Mouse (Mus musculus): Measurements from ENCODE around the gene Nr2c2ap.

Nr2c2ap gene

DNA sequence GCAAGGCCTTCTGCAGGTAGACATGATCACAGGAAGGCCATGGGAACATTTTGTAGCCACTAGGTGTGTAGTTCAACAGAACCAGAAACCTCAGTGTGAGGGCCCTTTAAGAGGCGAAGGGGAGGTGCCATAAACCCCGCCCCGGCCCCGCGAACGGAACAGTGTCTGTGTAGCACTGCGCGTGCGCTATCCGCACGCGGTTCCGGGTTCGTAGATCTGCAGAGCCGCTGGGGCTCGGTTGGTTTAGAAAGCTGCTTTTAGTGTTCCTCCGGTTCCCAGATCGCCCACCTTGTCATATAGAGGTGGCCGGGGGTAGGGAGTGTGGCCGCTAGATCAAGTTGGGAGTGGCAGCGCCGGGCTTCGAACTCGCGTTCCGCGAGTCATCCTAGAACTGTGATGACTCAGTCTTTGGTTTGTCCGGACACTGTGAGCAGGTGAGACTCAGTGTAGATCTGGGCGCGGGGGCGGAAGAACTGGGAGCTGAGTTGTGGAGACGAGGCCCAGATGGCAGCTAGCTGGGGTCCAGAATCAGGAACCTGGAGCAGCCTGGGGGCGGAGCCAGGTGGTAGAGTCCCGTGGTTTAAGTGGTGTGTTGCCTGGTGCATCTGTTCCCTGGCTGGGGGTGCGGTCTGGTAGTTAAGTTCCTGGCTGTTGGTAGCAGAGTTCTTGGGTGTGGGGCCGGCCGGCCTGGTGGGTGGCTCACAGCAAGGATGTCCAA, at the start of gene Nr2c2ap:
TSS of gene Nr2c2ap (plus strand) at position 168 of the 718 bp plus-strand sequence.
- peak; percentile 85 for DNase-seq (ENCODE audit: low read depth, low spot score)

DNA sequence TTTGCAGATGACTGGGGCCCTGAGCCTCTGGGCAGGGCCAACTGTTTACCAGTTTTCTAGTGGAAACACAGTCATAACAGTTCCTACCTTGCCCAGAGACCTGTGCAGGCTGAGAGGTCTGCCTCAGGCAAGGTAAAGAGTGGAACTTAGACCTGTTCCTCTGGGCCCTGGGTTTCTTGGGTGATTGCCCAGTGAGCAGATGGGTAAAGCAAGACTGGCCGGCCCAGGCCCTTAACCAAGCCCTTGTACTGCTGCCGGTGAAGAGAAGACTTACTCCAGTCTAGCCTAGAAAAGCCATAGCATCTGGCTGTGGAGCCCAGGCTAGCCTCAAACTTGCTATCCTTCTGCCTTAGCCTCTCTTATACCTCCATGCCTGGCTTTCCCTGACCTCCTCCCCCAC, 49.2 kb upstream of the Nr2c2ap start:
- DNase-seq (ENCODE audit: low read depth, low spot score): no peak

DNA sequence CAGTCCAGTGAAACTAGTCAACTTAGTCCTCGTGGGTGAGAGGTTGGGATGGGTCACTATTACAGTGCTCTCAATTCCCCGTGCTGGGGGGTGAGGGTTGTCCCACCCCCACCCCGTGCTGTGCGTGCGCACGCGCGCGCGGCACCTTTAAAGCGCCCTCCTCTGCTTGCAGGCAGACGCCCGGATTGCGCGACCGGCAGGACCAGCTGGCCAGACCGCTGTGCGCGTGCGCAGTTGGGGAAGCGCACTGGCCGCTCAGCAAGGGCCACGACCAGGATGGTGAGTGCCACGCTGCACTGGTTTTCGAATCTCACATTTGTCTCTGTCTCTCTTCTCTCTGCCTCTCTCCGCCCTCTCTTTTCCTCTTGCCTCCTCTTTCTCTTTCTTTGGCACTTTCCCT, 47.8 kb upstream of the Nr2c2ap start, which contains the start of gene Hapln4:
TSS of gene Hapln4 (plus strand) at position 173 of the 400 bp plus-strand sequence.
- DNase-seq (ENCODE audit: low read depth, low spot score): no peak

DNA sequence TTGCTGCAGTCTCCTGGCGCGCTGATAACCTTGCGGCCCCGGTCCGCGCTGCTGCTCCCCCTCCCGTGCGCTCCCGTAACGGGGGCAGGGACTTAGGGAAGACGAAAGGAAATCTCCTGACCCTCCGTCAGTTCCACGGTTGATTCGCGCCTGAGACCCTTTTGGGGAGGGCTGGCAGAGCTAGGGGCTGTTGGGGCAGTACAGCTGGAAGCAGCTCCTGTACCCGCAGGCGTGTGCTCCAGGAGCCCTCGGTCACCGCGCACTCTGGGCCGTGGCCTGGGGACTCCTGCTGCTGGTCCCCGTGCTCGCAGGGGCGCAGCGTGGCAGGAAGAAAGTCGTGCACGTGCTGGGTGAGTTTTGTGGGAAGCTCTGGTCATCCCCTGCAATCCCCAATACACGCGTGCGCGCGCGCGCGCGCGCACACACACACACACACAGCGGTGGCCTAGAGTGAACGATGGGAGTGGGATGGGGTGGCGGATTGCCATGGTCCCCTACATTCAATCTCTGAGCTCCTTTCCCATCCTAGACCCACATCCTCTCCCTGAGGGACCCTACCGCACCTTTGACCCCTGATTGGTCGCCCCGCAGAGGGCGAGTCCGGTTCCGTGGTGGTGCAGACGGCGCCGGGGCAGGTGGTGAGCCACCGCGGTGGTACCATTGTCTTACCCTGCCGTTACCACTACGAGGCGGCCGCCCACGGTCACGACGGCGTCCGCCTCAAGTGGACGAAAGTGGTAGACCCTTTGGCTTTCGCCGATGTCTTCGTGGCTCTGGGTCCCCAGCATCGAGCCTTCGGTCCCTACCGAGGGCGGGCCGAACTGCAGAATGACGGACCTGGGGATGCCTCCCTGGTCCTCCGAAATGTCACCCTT, 46.7 kb upstream of the Nr2c2ap start:
- no peak for DNase-seq (ENCODE audit: low read depth, low spot score)

DNA sequence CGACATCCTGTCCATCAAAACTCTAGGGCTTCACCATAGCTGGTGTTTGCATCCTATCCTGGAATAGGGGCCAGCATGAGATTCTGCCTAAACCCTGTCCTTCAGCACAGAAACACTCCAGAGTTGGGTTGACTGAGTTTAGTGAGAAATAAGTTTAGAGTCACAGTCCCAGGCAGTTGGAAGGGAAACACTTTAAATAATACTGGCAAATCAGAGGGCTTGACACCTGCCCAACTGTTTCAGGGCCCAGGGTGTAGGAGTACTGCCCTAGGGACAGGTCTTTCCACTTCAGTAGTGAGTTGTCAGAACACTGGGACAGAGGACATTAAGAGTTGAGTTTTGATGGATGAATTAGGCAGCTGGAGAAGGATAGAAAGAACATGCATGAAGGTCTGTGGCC, 45.0 kb upstream of the Nr2c2ap start:
- no peak for DNase-seq (ENCODE audit: low read depth, low spot score)

DNA sequence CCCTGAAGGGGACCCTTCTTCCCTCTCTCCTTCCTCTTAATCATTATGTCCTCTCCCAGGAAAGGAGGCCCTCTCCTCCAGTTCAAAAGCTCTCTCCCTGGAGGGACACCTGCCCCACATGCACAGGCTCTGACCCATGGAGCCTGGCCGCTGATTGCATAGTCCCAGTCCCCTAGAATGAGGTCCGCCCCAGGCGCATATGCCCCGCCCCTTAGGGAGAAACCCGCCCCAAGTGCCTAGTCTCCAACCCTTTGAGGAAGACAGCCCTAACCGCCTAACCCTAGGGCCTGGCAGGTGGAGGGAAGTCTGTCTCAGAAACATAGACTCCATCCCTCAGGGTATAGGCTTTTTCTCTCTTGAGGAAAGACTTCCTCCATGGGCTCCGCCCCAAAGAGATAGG, 43.9 kb upstream of the Nr2c2ap start:
- DNase-seq (ENCODE audit: low read depth, low spot score): no peak

DNA sequence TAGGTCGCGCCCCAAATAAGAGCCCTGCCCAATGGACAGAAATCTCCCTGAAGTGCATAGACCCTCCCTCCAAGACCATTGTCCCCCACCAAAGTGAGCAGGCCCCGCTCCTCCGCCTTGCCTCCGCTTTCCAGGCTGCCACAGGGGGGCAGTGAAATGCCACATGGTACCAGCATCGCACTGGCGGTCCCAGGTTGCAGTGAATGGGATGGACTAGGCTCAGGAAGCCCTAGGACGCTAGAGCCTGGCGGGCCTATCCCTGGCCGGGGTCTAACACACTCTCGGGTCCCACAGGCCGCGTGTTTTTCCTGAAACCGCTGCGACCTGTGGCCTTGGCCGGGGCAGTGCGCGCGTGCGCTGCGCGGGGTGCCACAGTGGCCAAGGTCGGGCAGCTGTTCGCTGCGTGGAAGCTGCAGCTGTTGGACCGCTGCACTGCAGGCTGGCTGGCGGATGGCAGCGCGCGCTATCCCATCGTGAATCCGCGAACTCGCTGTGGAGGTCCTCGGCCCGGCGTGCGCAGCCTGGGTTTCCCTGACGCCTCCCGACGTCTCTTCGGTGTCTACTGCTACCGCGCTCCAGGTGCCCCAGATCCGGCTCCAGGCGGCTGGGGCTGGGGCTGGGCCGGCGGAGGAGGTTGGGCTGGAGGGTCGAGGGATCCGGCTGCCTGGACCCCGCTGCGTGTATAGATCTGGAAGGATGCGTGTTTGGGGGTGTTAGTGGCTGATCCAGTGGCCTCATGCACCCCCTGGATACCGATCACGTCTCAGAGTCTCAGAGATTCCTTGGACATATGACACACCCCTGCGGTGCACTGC, 43.1 kb upstream of the Nr2c2ap start:
- DNase-seq (ENCODE audit: low read depth, low spot score): peak; percentile 38

DNA sequence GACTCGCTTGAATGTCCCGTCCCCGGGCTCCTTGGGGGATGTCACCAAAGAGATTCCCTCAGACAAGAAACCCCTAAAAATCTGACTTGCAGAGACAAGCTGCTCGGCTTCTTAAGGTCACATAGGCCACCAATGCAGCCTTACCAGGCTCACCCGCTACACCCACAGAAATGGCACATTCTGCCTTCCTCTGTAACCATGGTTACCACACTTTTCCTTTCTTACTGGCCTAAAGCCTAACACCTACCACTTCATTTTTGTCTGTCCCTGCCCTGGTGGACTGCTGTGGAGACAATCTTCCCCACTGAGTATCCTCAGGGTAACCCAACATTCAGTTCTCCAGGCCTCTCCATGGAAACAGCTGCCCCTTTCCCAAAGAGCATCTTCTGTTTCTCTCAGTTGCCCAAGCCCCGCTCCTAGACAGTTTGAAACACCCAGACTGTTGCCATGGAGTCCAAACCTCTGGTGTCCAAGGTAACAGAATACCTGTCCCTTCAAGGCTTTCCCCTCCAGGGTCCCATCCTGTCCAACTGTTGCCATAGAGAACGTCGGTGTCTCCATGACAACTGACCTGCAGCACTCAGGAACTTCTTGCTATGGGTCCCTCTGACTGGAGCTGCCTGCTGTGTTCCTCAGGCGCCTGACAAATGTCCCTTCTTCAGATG, 41.7 kb upstream of the Nr2c2ap start:
- DNase-seq (ENCODE audit: low read depth, low spot score): no peak

DNA sequence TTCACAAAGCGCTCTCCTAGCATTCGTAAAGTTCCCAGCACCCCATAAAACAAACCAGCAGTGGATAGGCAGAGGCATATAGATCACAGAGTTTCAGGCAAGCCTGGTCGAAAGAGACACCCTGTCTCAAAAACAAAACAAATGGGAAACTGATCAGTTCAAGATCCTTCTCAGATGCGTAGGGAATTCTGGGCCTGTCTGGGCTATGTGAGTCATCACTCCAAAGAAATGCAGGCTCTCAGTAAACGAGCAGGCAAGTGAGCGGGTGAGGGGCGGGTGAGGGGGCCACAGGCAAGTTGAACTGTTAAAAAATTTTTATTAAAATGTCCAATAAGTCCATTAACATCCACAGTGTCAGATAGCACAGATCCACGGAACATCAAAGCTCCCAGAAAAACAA, 38.3 kb upstream of the Nr2c2ap start:
- DNase-seq (ENCODE audit: low read depth, low spot score): no peak

DNA sequence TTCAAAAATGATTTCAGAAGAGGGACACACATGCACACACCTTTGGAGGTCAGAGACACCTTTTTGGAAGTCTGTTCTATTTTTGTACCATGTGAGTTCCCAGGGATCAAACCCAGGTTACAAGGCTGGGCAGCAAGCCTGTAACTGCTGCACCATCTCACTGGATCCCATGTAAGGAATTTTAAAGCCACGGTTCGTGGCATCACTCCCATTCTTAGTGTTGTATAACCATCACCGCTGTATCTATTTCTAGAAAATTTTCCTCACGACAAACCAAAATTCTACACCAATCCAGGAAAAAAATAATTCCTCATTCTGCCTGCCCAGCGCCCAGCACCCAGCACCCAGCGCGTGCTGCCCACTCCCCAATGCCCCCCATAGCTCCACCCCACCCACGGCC, 31.9 kb upstream of the Nr2c2ap start:
- no peak for DNase-seq (ENCODE audit: low read depth, low spot score)

DNA sequence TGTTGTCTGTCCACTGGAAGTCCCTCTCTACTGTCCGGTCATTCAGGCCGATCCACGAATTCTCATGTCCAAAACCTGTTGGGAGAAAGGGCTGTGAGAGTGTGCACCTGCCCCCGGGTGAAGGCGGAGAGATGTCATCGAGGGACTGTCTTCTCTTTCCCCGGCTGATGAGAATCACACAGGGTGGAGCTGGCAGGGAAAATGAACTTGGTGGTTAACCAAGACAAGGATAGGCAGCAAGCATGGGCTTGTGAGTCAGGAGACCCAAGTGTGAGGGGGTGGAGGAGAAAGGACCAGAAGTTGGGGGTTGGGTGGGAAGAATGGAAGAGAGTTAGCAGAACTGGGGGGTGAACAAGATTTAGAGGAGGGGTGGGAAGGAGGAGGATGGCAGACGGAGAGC, 30.9 kb upstream of the Nr2c2ap start:
- DNase-seq (ENCODE audit: low read depth, low spot score): no peak

DNA sequence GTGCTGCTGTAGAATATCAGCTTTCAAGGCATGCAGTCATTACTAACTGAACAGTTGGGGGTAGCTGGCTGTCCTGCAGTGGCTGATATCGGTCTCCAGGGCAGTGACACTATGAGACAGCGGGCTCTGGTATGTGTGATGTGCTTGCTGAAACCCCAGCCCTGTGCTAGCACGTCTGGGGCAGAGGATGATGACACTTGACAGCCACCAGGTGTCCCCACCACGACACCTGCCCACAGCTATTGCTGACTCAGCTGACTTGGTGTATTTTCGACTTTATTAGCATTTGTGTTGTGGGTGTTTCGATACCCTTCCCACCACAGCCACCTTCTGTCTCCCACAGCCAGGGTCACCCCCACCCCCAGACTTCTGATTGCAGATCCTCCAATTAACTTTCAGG, 26.6 kb upstream of the Nr2c2ap start:
- DNase-seq (ENCODE audit: low read depth, low spot score): no peak

DNA sequence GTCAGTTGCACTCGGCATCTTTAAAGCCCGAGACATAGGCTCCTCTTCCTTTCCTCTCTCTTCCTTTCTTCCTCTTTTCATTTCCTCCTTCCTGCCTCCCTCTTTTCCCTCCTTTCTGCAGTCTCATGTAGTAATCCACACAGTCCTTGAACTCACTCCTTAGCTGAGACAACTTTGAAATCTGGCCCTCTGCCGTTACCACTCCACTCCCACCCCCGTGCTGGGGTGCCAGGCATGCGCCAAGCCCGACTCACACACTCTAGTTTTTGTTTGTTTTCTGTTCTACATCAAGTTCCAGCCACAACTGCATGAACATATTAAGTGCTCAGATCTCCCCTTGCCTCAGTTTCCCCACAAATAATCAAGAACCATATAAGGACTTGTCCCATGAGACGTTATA, 26.2 kb upstream of the Nr2c2ap start:
- no peak for DNase-seq (ENCODE audit: low read depth, low spot score)

DNA sequence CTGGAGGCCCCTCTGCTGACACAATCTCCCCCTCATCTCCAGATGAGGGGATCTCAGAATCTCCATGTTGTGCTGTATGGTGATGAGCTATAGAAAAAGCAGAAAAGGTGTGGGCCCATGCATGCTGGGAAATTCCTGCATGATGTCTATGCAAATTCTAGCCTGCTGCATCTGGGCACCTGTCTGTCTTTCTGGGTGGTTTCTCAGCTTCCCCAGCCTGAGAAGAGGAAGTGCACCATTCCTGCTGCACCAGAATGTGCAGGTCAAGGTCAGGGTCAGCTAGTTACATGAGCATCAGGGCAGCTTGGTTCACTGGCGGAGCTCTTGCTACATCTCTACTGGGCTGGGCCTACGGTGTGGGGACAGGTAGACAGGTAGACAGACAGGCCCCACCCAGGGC, 20.7 kb upstream of the Nr2c2ap start:
- no peak for DNase-seq (ENCODE audit: low read depth, low spot score)

DNA sequence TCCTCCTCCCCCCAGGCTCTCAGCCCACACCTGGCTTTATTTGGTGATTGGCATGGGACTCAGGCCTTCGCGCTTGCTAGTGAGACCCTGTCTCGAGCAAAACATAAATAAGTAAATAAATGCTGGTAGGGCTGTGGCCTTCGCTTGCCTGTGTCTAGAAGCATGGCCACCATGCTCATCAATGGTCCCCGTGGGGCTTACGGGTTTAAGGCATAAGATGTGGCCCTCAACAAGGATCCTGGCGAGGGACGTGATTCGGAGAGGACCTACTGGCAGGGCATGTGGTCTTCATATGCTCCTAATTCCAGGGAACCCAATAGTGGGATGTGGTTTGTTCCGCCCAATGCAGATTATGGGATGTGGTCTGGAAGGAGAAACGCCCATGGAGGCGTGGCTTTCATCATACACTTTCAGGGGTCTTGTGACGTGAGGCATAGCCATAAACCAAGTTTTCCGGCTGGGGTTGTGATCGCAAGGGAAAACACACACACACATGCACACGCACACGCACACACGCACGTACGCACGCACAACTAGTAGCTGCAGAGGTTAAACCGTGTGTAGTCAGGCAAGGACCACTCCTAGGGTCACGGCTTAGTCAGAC, 19.8 kb upstream of the Nr2c2ap start:
- no peak for DNase-seq (ENCODE audit: low read depth, low spot score)

DNA sequence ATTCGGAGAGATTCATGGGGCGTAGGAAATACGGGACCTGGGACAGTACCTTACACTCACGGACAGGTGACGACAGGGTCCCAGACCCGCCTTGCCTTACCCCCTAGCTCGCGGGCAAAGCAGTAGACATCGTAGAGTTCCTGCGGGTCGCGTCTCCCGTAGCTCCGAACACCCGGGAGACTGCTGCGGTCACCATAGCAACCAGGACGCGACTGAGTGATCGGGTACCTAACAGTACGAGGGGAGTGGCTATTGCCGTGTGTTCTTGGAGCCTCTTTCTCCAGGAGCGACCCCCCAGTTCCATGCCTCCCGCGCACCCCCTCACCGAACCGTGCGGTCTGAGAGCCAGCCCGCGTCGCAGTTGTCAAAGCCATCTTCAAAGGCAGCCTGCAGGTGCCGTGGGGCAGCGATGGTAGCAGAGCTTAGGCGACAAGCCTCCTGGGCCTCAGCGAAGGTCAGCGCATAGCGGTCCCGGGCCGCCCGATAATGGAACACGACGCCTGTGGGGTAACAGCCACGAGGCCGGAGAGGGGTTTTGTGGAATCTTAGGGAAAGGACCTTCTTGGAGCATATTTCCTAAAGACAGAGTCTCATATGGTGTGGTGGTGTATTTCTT, 18.6 kb upstream of the Nr2c2ap start:
- DNase-seq (ENCODE audit: low read depth, low spot score): no peak

DNA sequence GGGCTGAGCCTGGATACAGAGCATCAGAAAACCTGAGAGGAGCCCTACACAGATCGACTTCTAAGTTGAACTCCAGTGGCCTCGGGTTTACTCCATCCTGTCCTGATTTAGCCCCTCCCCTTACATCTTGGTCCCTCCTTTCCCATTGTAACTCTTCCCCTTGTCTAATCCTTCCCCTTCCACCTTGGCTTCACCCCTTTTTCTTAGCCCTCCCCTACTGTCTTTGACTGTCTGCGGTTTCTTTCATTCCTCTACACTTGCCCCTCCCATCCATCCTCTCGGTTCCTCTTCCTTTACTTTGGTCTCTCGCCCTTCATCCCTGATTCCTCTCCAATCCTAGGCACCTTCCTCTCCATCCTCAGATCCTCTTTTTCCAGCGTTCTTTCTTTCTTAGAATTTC, 16.6 kb upstream of the Nr2c2ap start:
- DNase-seq (ENCODE audit: low read depth, low spot score): no peak

DNA sequence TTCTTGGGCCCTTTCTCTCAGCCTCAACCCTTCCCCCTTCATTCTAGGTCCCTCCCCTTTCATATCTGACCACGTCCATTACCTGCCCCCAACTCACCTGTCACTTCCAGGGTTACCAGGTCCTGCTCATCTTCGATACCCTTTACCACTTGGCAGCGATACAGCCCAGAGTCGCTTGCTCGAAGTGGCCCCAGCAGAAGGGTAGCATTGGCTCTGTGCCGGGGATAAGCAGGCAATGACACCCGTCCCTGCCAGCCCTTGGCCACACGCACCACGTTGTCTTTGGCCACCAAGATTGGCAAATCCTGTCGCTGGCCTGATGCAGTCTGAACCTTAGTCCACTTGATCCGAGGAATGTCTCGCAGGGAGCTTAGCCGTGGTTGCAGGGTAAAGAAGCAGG, 16.2 kb upstream of the Nr2c2ap start:
- DNase-seq (ENCODE audit: low read depth, low spot score): no peak

DNA sequence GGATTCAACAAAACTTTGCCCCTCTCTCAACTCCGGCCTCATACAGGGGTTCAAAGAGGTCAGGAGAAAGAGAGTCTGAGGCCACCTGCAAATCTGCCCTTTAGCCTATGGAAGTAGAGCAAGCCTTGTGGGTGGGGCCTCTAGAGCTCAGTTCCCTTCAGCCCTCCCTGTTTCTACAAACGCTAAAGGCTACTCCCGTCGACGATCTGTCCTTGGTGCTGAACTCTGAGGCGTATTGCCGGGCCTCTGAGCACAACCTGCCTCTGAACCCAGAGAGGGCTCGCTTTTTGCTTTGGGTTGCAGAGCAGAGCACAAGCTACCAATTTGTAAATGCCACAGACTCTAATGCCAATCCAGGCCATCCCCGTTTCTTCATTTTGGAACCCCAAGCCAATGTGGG, 13.5 kb upstream of the Nr2c2ap start:
- DNase-seq (ENCODE audit: low read depth, low spot score): peak; percentile 52
